Mouse (Mus musculus) kidney, embryonic 15.5 days (tissue): ENCODE results near the gene Olig3. TPM values are rescaled to one million over a fixed set of nuclear protein-coding genes. Genes with fewer than 3 reads are reported as not detected.
"Not testable (repeated sequence)": the region's sequence is repeated elsewhere in the genome, so short reads cannot be mapped to it uniquely, and the experiment has no call there.

Experiments used
- ATAC-seq: fragments of 200-750 bp; cut with Nextera tagmentation; replicated peaks from 2 replicates; pipeline ENCODE4 v1.8.0; 2017; ENCODE audit warnings: moderate TSS enrichment; ENCODE audit not compliant: low FRiP score
- H3K27ac ChIP-seq: fragments of 300-500 bp; sonication (generic); 2 replicates; pipeline ENCODE4 v1.5.1; 2015; ENCODE audit warnings: mild to moderate bottlenecking, inconsistent platforms
- H3K27me3 ChIP-seq: fragments of 300-500 bp; sonication (generic); 2 replicates; pipeline ENCODE4 v1.6.1; 2015; ENCODE audit warnings: inconsistent platforms
- H3K36me3 ChIP-seq: fragments of 300-500 bp; sonication (generic); 2 replicates; pipeline ENCODE4 v1.6.1; 2015; ENCODE audit warnings: inconsistent platforms
- H3K4me1 ChIP-seq: fragments of 300-500 bp; sonication (generic); 2 replicates; pipeline ENCODE4 v1.6.1; 2015; ENCODE audit warnings: inconsistent platforms
- H3K4me2 ChIP-seq: fragments of 300-500 bp; sonication (generic); 2 replicates; pipeline ENCODE4 v1.6.1; 2015; ENCODE audit warnings: moderate library complexity, mild to moderate bottlenecking, inconsistent platforms
- H3K4me3 ChIP-seq: fragments of 300-500 bp; sonication (generic); replicated peaks from 2 replicates; pipeline ENCODE4 v1.5.1; 2015; ENCODE audit warnings: mild to moderate bottlenecking, inconsistent platforms
- H3K9ac ChIP-seq: fragments of 300-500 bp; sonication (generic); 2 replicates; pipeline ENCODE4 v1.6.1; 2015; ENCODE audit warnings: mild to moderate bottlenecking, inconsistent platforms
- H3K9me3 ChIP-seq: fragments of 300-500 bp; sonication (generic); replicated peaks from 2 replicates; pipeline ENCODE4 v1.6.1; 2016; ENCODE audit warnings: inconsistent platforms
- WGBS: fragments of 180-500 bp; shearing (Covaris S2); methylation state at CpG from one replicate; pipeline ENCODE4 v1.1.7; 2015; ENCODE audit warnings: mixed read lengths; 5-methylcytosine and 5-hydroxymethylcytosine counted together
- polyA plus RNA-seq: library from polyadenylated mRNA; unstranded; fragments of >200 nt; fragmentation: Nextera tagmentation; extraction: Ambion mirVana; gene quantifications from 2 replicates; pipeline ENCODE4 v1.2.1, GENCODE M21; 2015

The Olig3 gene
- polyA plus RNA-seq, 1 experiment from 2014 or later = not detected

DNA sequence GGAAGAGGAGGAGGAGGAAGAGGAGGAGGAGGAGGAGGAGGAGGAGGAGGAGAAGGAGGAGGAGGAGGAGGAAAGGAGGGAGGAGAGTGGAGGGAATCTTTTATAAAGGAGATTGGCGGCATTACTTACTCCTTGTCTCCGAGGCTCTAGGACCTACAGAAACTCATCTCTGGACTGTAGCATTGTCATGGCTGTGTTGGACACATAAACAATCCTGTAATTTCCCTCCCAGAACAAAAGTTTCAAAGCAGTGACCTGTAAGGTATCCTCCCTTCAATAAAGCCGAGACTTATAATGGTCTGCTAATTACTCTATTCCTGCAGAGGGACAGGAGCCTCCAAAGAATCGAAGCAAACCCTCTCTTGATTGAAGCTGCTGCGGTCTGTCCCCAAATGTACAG, 7.0 kb downstream of the Olig3 start:
- H3K4me1 ChIP-seq = 0 out of 2 replicates have a peak, but pooled peaks cover 13% of the 10 kb centered on the region
- H3K36me3 ChIP-seq = no peaks in the 10 kb centered on the region
- no peak for ATAC-seq
- H3K4me3 ChIP-seq = no peak overlapping the region
- no peak overlapping the region for H3K9ac ChIP-seq
- peaks cover 80% of the 10 kb centered on the region for H3K27me3 ChIP-seq
- H3K4me2 ChIP-seq = no peak overlapping the region
- no peak overlapping the region for H3K27ac ChIP-seq
- 2% methylated on average over 5 of the region's 5 CpGs for WGBS
- H3K9me3 ChIP-seq = no peaks in the 10 kb centered on the region

GRCm38 (mm10) chr10:19369143-19369542, 12.8 kb downstream of the Olig3 start:
- Histone ChIP-seq H3K4me2 (no peak overlapping the region), H3K36me3 (no peaks in the 10 kb centered on the region), H3K9me3 (no peaks in the 10 kb centered on the region), H3K27me3 (peaks cover 32% of the 10 kb centered on the region), H3K27ac (no peak overlapping the region), H3K4me3 (no peak overlapping the region), H3K9ac (no peak overlapping the region), H3K4me1 (no peaks in the 10 kb centered on the region)
- ATAC-seq = no peak
- WGBS = 85% methylated on average over 9 of the region's 9 CpGs

- Histone ChIP-seq H3K9me3 (no peaks in the 10 kb centered on the region), H3K4me1 (no peaks in the 10 kb centered on the region), H3K36me3 (no peaks in the 10 kb centered on the region), H3K9ac (no peak overlapping the region), H3K4me2 (no peak overlapping the region), H3K4me3 (no peak overlapping the region), H3K27ac (no peak overlapping the region), H3K27me3 (peaks cover 23% of the 10 kb centered on the region)
- whole genome bisulfite sequencing = 48% methylated on average over 3 of the region's 3 CpGs
- no peak for ATAC-seq
Observed at GRCm38 (mm10) chr10:19370146-19370545, 13.8 kb downstream of the Olig3 start.

DNA sequence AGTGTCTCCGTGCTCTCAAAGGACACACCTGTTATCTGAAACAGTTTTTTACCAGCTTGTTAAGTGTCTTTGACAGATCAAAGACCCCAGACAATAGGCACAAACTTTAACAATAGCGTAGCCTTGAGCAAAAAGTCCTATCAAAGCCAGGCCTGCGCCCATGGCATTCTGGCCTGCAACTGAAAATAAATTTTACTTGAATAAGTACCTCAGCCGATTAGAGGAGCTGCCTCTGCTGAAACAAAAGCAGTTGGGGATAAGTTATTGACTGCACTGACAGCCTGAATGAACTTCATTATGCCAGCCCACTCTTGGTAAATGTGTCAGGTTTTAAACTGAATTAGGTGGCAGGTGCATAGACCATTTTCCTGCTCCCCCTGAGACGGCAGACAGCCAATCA, 15.9 kb downstream of the Olig3 start:
- Histone ChIP-seq H3K9me3 (no peaks in the 10 kb centered on the region), H3K27ac (no peak overlapping the region), H3K27me3 (0 out of 2 replicates have a peak, but pooled peaks cover 6% of the 10 kb centered on the region), H3K36me3 (no peaks in the 10 kb centered on the region), H3K9ac (no peak overlapping the region), H3K4me2 (no peak overlapping the region), H3K4me3 (no peak overlapping the region), H3K4me1 (no peaks in the 10 kb centered on the region)
- ATAC-seq = no peak
- 62% methylated on average over 5 of the region's 5 CpGs for WGBS

- Histone ChIP-seq H3K9ac (no peak overlapping the region), H3K4me2 (no peak overlapping the region), H3K27ac (no peak overlapping the region), H3K4me3 (no peak overlapping the region), H3K27me3 (0 out of 2 replicates have a peak, but pooled peaks cover 6% of the 10 kb centered on the region), H3K9me3 (no peaks in the 10 kb centered on the region), H3K4me1 (no peaks in the 10 kb centered on the region), H3K36me3 (no peaks in the 10 kb centered on the region)
- ATAC-seq = no peak
- WGBS = 56% methylated on average over 7 of the region's 7 CpGs
Observed at GRCm38 (mm10) chr10:19373797-19374196, 17.5 kb downstream of the Olig3 start.

DNA sequence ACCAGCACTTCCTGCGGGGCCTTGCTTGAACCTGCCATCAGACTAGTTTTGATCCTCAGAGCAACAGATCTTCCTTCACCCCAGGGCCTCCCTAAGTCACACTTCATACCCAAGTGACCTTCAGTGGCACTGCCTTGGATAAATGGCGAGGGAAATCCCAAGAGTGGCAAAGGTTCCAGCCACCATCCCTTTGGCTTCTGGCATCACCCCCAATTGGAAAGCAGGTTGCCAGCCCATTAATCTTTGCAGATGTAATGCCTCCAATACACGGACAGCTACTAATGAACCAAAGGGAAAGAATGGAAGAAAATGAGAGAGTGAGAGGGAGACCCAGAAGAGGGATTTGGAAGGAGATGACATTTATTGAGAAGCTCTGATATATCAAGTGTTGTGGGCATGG, 18.0 kb downstream of the Olig3 start:
- no peak overlapping the region for H3K9ac ChIP-seq
- no peaks in the 10 kb centered on the region for H3K36me3 ChIP-seq
- 67% methylated on average over 3 of the region's 3 CpGs for WGBS
- H3K4me1 ChIP-seq = no peaks in the 10 kb centered on the region
- no peak for ATAC-seq
- H3K27me3 ChIP-seq = 0 out of 2 replicates have a peak, but pooled peaks cover 6% of the 10 kb centered on the region
- H3K4me2 ChIP-seq = no peak overlapping the region
- H3K27ac ChIP-seq = no peak overlapping the region
- 0 out of 2 replicates have a peak, but pooled peaks cover 4% of the 10 kb centered on the region for H3K9me3 ChIP-seq
- no peak overlapping the region for H3K4me3 ChIP-seq

GRCm38 (mm10) chr10:19375838-19376237, 19.5 kb downstream of the Olig3 start:
- Histone ChIP-seq H3K9ac (no peak overlapping the region), H3K4me2 (no peak overlapping the region), H3K4me1 (no peaks in the 10 kb centered on the region), H3K4me3 (no peak overlapping the region), H3K27me3 (0 out of 2 replicates have a peak, but pooled peaks cover 6% of the 10 kb centered on the region), H3K27ac (no peak overlapping the region), H3K9me3 (0 out of 2 replicates have a peak, but pooled peaks cover 4% of the 10 kb centered on the region), H3K36me3 (no peaks in the 10 kb centered on the region)
- WGBS = 95% methylated on average over 2 of the region's 2 CpGs
- no peak for ATAC-seq

DNA sequence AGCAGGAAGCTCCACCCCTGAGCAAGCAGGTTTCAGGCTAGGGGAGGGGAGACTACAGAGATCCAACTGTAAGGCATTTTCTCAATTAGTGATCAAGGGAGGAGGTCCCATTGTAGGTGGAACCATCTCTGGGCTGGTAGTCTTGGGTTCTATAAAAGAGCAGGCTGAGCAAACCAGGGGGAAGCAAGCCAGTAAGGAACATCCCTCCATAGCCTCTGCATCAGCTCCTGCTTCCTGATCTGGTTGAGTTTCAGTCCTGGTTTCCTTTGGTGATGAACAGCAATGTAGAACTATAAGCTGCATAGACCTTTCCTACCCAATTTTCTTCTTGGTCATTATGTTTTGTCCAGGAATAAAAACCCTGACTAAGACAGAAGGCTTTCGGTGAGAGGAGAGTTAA, 24.6 kb downstream of the Olig3 start:
- not testable (repeated sequence) for H3K4me3 ChIP-seq, H3K9ac ChIP-seq
- WGBS = 94% methylated on average over 1 of the region's 1 CpGs

GRCm38 (mm10) chr10:19384176-19384575, 27.8 kb downstream of the Olig3 start:
- Histone ChIP-seq H3K36me3 (no peaks in the 10 kb centered on the region), H3K4me2 (no peak overlapping the region), H3K4me3 (no peak overlapping the region), H3K9ac (no peak overlapping the region), H3K27me3 (no peaks in the 10 kb centered on the region), H3K4me1 (no peaks in the 10 kb centered on the region), H3K27ac (no peak overlapping the region), H3K9me3 (0 out of 2 replicates have a peak, but pooled peaks cover under 1% of the 10 kb centered on the region)
- no peak for ATAC-seq
- 83% methylated on average over 3 of the region's 3 CpGs for WGBS

More for the DNA sequence above, 24.6 kb downstream of the Olig3 start:
- not testable (repeated sequence) for H3K4me2 ChIP-seq, H3K27me3 ChIP-seq, H3K9me3 ChIP-seq, ATAC-seq, H3K27ac ChIP-seq, H3K36me3 ChIP-seq, H3K4me1 ChIP-seq

GRCm38 (mm10) chr10:19391819-19392218, 35.5 kb downstream of the Olig3 start:
- ATAC-seq = no peak

GRCm38 (mm10) chr10:19396485-19397137, 40.3 kb downstream of the Olig3 start:
- Histone ChIP-seq H3K9me3 (no peaks in the 10 kb centered on the region), H3K4me3 (no peak overlapping the region), H3K4me2 (no peak overlapping the region), H3K27ac (no peak overlapping the region), H3K27me3 (0 out of 2 replicates have a peak, but pooled peaks cover 5% of the 10 kb centered on the region), H3K36me3 (no peaks in the 10 kb centered on the region), H3K4me1 (0 out of 2 replicates have a peak, but pooled peaks cover 2% of the 10 kb centered on the region), H3K9ac (no peak overlapping the region)
- no peak for ATAC-seq
- WGBS = 49% methylated on average over 9 of the region's 9 CpGs

More at GRCm38 (mm10) chr10:19391819-19392218, 35.5 kb downstream of the Olig3 start:
- Histone ChIP-seq H3K9me3 (no peaks in the 10 kb centered on the region), H3K4me2 (no peak overlapping the region), H3K27ac (no peak overlapping the region), H3K27me3 (0 out of 2 replicates have a peak, but pooled peaks cover 3% of the 10 kb centered on the region), H3K36me3 (no peaks in the 10 kb centered on the region), H3K4me3 (no peak overlapping the region), H3K9ac (no peak overlapping the region), H3K4me1 (0 out of 2 replicates have a peak, but pooled peaks cover 2% of the 10 kb centered on the region)
- 83% methylated on average over 4 of the region's 4 CpGs for WGBS

DNA sequence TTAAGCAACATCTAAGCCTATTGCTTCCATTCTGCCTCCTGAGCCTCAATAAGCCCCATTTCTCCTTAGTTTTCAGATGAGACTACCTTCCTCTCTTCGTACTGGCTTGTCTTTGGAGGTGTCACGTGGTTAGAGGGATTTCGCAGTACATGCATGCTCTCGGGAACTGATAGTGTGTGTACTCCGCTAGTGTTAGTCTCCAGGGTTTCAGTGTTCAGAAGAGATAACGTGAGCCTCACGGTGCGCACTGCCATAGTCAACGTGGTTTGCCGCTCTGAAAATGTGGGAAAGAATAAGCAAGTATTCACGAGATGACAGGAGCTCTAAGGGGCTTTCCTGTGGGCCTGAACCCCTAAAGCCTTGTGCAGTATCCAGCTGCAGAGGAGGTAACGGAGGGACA, 41.1 kb downstream of the Olig3 start:
- H3K4me1 ChIP-seq = 0 out of 2 replicates have a peak, but pooled peaks cover 2% of the 10 kb centered on the region
- 0 out of 2 replicates have a peak, but pooled peaks cover 5% of the 10 kb centered on the region for H3K27me3 ChIP-seq
- 88% methylated on average over 12 of the region's 12 CpGs for WGBS
- no peak for ATAC-seq
- H3K4me2 ChIP-seq = no peak overlapping the region
- no peaks in the 10 kb centered on the region for H3K9me3 ChIP-seq
- no peak overlapping the region for H3K9ac ChIP-seq
- no peak overlapping the region for H3K27ac ChIP-seq
- no peaks in the 10 kb centered on the region for H3K36me3 ChIP-seq
- no peak overlapping the region for H3K4me3 ChIP-seq
